Mouse (Mus musculus): ENCODE data around the gene Osm.
A peak's percentile ranks its signal among the peaks of the same experiment; 100 is the strongest.

Osm gene

DNA sequence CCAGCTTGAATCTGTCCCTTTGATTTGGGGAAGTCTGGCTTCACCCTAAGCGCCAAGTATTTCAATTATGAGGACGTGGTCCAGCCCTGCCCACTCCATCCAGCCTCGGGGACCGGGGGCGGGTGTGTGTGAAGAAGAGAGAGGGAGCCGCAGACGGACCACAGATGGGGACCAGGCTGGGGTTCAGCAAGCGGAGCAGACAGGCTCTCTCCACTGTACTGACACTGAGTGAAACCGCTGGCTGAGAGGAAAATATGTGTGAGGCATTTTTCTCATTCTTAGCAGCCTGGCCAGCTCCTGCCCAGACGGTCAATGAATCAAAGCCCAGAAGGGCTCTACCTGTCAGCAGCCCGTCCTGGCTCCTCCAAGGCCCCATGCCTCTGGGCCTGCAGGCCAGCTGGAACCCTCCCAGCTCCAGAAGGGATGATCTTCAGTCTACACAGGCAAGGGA, 40.2 kb downstream of the Osm start:
- DNase-seq = no peak

DNA sequence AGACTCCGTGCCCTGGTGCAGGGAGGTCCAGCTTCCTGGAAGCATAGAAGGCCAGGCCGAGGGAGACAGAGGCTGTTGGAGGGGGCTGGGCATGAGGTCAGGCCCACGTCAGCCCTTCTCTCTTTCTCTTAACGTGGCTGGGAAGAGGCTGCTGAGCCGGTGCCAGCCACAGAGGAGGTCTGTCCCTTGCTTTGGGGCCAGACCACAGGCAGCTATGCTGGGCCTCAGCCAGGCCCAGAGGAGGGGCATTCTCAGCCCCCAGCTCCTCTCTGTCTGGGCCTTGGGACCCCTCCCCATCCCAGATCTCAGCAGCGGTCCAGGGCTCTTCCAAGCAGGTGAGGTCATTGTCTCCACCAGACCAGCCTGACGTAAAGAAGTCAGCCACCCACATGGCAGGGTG, 43.7 kb downstream of the Osm start:
- DNase-seq = no peak

DNA sequence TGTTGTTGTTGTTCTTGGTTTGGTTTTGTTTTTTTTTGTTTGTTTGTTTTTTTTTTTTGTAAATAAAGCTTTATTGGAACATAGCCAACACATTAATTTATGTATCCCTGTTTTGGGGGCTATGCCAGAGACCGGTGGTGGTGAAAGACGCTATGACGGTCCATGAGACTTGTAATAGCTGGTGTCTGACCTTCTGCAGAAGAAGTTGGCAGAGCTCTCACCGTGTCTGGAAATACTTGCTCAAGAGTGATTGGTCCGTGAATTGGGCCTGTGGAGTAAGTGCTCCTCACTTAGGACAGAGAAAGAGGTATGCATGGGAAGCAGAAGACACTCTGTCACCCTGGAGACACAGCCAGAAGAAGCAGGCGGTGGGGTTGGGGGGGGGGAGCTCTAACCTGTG, 45.6 kb downstream of the Osm start:
- no peak for DNase-seq

DNA sequence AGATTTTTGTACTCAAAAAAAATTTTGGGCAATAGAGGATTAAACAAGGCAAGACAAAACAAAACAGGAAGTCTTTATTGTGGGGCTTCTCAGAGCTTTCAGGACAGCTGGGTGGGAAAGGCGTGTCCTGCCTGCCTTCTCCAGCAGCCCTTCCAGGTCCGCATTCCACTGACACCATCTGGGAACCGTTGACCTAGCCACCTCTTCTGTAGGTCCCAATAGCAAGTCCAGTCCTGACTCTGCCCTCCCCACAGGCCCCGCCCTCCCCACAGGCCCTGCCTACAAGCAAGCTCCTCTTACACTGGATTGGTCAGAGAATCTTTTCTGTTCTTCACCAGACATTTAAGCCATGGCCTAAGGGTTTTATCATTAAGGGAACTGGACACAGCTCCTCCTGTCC, 47.4 kb downstream of the Osm start:
- DNase-seq = no peak

DNA sequence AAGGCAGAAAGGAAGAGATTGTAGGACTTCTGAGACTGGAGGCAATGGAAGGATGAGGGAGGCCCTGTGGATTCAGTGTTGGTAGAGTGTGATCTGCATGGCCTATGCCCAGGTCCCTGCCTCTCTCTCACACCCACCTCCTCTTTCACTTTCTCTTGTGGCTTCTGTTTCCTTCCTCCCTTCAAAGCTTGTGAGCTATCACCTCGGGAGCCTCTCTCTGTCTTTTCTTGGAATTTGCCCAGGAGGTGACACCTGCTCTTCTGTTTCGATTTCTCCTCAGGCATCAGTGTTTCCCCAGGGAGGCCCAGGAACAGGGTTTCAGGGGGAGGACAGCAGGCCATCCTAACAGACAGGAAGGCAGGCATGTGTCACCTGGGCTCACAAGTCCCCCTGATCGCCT, 53.1 kb downstream of the Osm start:
- peak; percentile 41 for DNase-seq
